Mouse (Mus musculus) forebrain, embryonic 13.5 days (tissue): ENCODE data around the gene Ino80d. TPM values are rescaled to one million over a fixed set of nuclear protein-coding genes. Genes with fewer than 3 reads are reported as not detected.

Experiments used
- ATAC-seq: fragments of 200-750 bp; cut with Nextera tagmentation; 2 replicates; pipeline ENCODE4 v1.8.0; 2017
- H3K27ac ChIP-seq: fragments of 300-500 bp; sonication (generic); 2 replicates; pipeline ENCODE4 v1.5.1; 2015; ENCODE audit warnings: inconsistent platforms, mild to moderate bottlenecking, moderate library complexity
- H3K27me3 ChIP-seq: fragments of 300-500 bp; sonication (generic); 2 replicates; pipeline ENCODE4 v1.6.1; 2015; ENCODE audit warnings: mild to moderate bottlenecking, inconsistent platforms
- H3K36me3 ChIP-seq: fragments of 300-500 bp; sonication (generic); 2 replicates; pipeline ENCODE4 v1.6.1; 2015; ENCODE audit warnings: mild to moderate bottlenecking, inconsistent platforms; ENCODE audit not compliant: poor library complexity, severe bottlenecking
- H3K4me1 ChIP-seq: fragments of 300-500 bp; sonication (generic); 2 replicates; pipeline ENCODE4 v1.6.1; 2015; ENCODE audit warnings: inconsistent platforms
- H3K4me2 ChIP-seq: fragments of 300-500 bp; sonication (generic); 2 replicates; pipeline ENCODE4 v1.6.1; 2015; ENCODE audit warnings: inconsistent platforms, mild to moderate bottlenecking, moderate library complexity
- H3K4me3 ChIP-seq: fragments of 300-500 bp; sonication (generic); 2 replicates; pipeline ENCODE4 v1.5.1; 2015; ENCODE audit warnings: mild to moderate bottlenecking, inconsistent platforms
- H3K9ac ChIP-seq: fragments of 300-500 bp; sonication (generic); 2 replicates; pipeline ENCODE4 v1.6.1; 2015; ENCODE audit warnings: mild to moderate bottlenecking, inconsistent platforms
- H3K9me3 ChIP-seq: fragments of 300-500 bp; sonication (generic); replicated peaks from 2 replicates; pipeline ENCODE4 v1.6.1; 2016; ENCODE audit warnings: inconsistent platforms
- WGBS: fragments of 180-500 bp; shearing (Covaris S2); methylation state at CpG from one replicate; pipeline ENCODE4 v1.1.7; 2015; 5-methylcytosine and 5-hydroxymethylcytosine counted together
- polyA plus RNA-seq: library from polyadenylated mRNA; unstranded; fragments of >200 nt; fragmentation: Nextera tagmentation; extraction: Ambion mirVana; gene quantifications from 2 replicates; pipeline ENCODE4 v1.2.1, GENCODE M21; 2015

Ino80d gene
- polyA plus RNA-seq, 1 experiment from 2014 or later = 10.0 TPM

GRCm38 (mm10) chr1:62964291-62964690 lies 150.2 kb downstream of the Ino80d start:
- Histone ChIP-seq H3K4me3 (no peak overlapping the region), H3K9ac (no peak overlapping the region), H3K27me3 (peaks cover 12% of the 10 kb centered on the region; the same call in 1 of the 2 replicates), H3K27ac (no peak overlapping the region), H3K9me3 (no peaks in the 10 kb centered on the region), H3K4me1 (peaks cover 9% of the 10 kb centered on the region), H3K4me2 (no peak overlapping the region), H3K36me3 (no peaks in the 10 kb centered on the region)
- WGBS = 14% methylated on average over 6 of the region's 6 CpGs
- ATAC-seq = peak; percentile 94

DNA sequence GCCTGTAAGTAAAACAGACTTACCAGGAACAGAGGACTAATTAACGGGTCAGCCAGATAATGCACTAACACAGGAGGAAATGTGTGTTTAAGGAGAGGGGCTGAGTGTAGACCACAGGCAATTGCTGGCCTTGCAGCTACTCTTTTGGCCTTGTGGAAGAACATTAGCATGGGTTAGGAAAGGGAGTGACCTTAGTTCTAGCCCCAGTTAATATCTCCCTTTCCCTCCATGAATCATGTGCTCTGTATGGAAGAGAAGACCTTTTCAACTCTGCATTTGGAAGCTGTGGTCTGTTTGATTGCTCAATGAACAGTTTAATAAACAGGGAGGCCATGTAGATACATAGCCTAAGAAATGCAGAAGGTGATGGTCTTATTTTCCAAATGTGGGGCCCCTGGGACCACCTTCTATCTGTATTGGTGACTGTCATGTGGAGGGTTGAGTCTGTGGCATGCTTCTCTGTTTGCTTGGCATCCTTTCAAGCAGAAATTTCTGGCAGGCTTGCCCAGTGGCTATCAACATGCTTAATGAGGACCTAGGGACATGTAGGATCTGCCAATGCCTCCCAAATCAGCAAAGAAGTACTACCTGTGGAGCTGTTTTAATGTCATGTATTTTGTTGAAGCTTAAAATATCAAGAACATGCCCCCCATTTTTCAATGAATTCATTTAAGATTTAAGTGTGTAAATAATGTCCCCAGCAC lies 157.4 kb downstream of the Ino80d start:
- H3K9ac ChIP-seq = no peak overlapping the region
- H3K4me3 ChIP-seq = no peak overlapping the region
- no peak overlapping the region for H3K27ac ChIP-seq
- 38% methylated on average over 1 of the region's 1 CpGs for WGBS
- ATAC-seq = no peak
- H3K27me3 ChIP-seq = peaks cover 31% of the 10 kb centered on the region
- H3K36me3 ChIP-seq = no peaks in the 10 kb centered on the region
- peaks cover 14% of the 10 kb centered on the region for H3K4me1 ChIP-seq
- H3K9me3 ChIP-seq = no peaks in the 10 kb centered on the region
- H3K4me2 ChIP-seq = no peak overlapping the region

DNA sequence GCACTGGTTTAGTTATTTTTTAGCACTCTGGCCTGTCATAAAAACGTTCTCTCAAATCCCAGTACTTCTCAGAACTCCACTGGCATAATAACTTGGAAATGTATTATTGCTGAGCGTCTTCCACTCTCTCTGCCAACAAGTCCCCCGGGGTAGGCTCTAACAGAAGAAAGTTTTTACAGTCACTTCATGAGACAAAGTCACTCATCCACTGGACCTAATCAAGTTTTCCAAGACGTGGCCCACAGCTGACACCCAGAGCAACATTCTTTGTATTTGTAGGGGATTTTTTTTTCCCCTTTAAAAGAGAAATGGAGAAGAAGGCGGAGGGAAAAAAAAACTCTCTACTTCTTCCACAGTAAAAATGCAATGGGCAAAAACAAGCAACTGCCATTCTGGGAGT lies 157.9 kb downstream of the Ino80d start:
- Histone ChIP-seq H3K9me3 (no peaks in the 10 kb centered on the region), H3K27me3 (peaks cover 29% of the 10 kb centered on the region), H3K4me2 (no peak overlapping the region), H3K9ac (no peak overlapping the region), H3K4me3 (no peak overlapping the region), H3K27ac (no peak overlapping the region), H3K4me1 (peaks cover 14% of the 10 kb centered on the region), H3K36me3 (no peaks in the 10 kb centered on the region)
- no peak for ATAC-seq
- WGBS = 63% methylated on average over 5 of the region's 5 CpGs

GRCm38 (mm10) chr1:62955340-62955739 lies 159.1 kb downstream of the Ino80d start:
- H3K27ac ChIP-seq = no peak overlapping the region
- peaks cover 22% of the 10 kb centered on the region for H3K4me1 ChIP-seq
- H3K27me3 ChIP-seq = peaks cover 41% of the 10 kb centered on the region
- no peak overlapping the region for H3K4me3 ChIP-seq
- H3K9me3 ChIP-seq = no peaks in the 10 kb centered on the region
- no peak for ATAC-seq
- no peak overlapping the region for H3K4me2 ChIP-seq
- no peaks in the 10 kb centered on the region for H3K36me3 ChIP-seq
- no peak overlapping the region for H3K9ac ChIP-seq
- WGBS = 2% methylated on average over 6 of the region's 6 CpGs

DNA sequence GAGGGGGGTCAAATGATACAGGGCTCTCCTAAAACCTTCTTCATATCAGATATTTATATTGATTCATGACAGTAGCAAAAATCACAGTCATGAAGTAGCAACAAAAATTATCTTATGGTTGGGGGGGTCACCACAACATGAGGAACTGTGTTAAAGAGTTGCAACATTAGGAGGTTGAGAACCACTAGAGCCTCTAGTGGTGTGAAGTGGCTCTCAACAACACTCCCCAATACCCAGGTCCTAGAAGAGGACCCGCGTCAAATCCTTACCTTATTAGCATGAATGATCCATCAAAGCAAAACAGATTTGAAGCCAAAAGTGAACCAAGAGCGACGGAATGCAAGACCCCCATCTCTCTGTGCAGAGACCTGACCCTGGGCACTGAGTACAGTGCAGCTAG lies 161.4 kb downstream of the Ino80d start:
- no peak for ATAC-seq

GRCm38 (mm10) chr1:62952319-62952718 lies 162.1 kb downstream of the Ino80d start:
- Histone ChIP-seq H3K9me3 (no peaks in the 10 kb centered on the region), H3K36me3 (no peaks in the 10 kb centered on the region), H3K4me2 (no peak overlapping the region), H3K9ac (no peak overlapping the region), H3K27me3 (peaks cover 43% of the 10 kb centered on the region), H3K4me3 (no peak overlapping the region), H3K4me1 (peaks cover 33% of the 10 kb centered on the region), H3K27ac (no peak overlapping the region)
- ATAC-seq = no peak
- WGBS = 92% methylated on average over 3 of the region's 3 CpGs

More for the DNA sequence above, 161.4 kb downstream of the Ino80d start:
- H3K27me3 ChIP-seq = peaks cover 46% of the 10 kb centered on the region
- H3K4me2 ChIP-seq = no peak overlapping the region
- H3K36me3 ChIP-seq = no peaks in the 10 kb centered on the region
- no peak overlapping the region for H3K4me3 ChIP-seq
- 89% methylated on average over 4 of the region's 4 CpGs for WGBS
- H3K9ac ChIP-seq = no peak overlapping the region
- no peak overlapping the region for H3K27ac ChIP-seq
- no peaks in the 10 kb centered on the region for H3K9me3 ChIP-seq
- peaks cover 26% of the 10 kb centered on the region for H3K4me1 ChIP-seq

- ATAC-seq = no peak
- Histone ChIP-seq H3K36me3 (no peaks in the 10 kb centered on the region), H3K4me1 (peaks cover 34% of the 10 kb centered on the region), H3K27me3 (peaks cover 36% of the 10 kb centered on the region), H3K27ac (no peak overlapping the region), H3K9ac (no peak overlapping the region), H3K4me2 (no peak overlapping the region), H3K4me3 (no peak overlapping the region), H3K9me3 (no peaks in the 10 kb centered on the region)
- 71% methylated on average over 7 of the region's 7 CpGs for WGBS
Observed at GRCm38 (mm10) chr1:62951067-62951809, 163.2 kb downstream of the Ino80d start.

DNA sequence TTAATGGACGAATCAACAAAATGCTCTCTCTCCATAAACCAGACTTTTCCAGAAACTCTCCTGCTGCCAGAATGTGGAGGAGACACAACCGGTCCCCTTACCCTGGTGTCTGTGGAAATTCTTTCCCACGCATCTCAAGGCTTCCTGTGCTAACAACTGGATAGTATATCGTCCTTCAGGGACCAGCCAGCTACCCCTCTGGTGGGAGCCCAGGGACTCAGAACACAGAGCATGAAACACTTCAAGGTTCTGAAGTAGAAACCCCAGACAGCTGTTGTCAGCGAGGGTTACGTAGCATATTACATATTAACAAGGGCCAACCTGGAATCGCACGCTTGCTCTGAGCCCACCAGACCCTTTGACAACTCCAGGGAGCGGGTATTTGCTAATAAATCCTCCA lies 163.9 kb downstream of the Ino80d start:
- WGBS = 87% methylated on average over 9 of the region's 9 CpGs

GRCm38 (mm10) chr1:62947807-62948206 lies 166.7 kb downstream of the Ino80d start:
- Histone ChIP-seq H3K36me3 (no peaks in the 10 kb centered on the region), H3K27me3 (peaks cover 23% of the 10 kb centered on the region), H3K27ac (no peak overlapping the region), H3K9ac (no peak overlapping the region), H3K4me2 (no peak overlapping the region), H3K4me1 (peaks cover 20% of the 10 kb centered on the region; the same call in 1 of the 2 replicates), H3K4me3 (no peak overlapping the region), H3K9me3 (no peaks in the 10 kb centered on the region)
- no peak for ATAC-seq

More for the DNA sequence above, 163.9 kb downstream of the Ino80d start:
- Histone ChIP-seq H3K27me3 (peaks cover 32% of the 10 kb centered on the region), H3K4me2 (no peak overlapping the region), H3K9ac (no peak overlapping the region), H3K36me3 (no peaks in the 10 kb centered on the region), H3K4me1 (peaks cover 29% of the 10 kb centered on the region), H3K4me3 (no peak overlapping the region), H3K9me3 (no peaks in the 10 kb centered on the region), H3K27ac (no peak overlapping the region)
- no peak for ATAC-seq

DNA sequence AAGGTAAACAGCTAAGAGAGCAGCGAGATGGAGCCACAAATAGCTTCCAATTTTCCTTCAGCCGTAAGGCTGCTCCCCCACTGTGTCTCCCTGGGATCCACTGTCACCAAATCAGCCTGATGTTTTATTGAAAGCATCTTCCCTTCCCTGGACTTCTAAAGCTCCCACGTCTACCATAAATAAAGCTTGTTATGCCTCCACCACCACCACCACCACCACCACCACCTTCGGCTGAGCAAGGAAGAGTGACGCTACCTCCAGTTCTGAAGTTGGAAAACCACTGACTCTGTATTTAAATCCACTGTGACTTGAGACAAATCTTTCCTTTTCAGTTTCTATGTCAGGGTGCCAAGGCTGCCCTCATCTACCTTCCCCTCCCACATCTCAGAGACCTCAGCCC lies 167.5 kb downstream of the Ino80d start:
- no peak overlapping the region for H3K9ac ChIP-seq
- H3K36me3 ChIP-seq = no peaks in the 10 kb centered on the region
- H3K27me3 ChIP-seq = peaks cover 19% of the 10 kb centered on the region
- H3K27ac ChIP-seq = no peak overlapping the region
- no peak overlapping the region for H3K4me2 ChIP-seq
- H3K4me1 ChIP-seq = peaks cover 20% of the 10 kb centered on the region; the same call in 1 of the 2 replicates
- H3K9me3 ChIP-seq = no peaks in the 10 kb centered on the region
- no peak for ATAC-seq
- H3K4me3 ChIP-seq = no peak overlapping the region
- WGBS = 61% methylated on average over 5 of the region's 5 CpGs

- Histone ChIP-seq H3K4me2 (peak overlapping the region; percentile 48), H3K27me3 (peaks cover 64% of the 10 kb centered on the region), H3K27ac (peak overlapping the region; percentile 77), H3K36me3 (no peaks in the 10 kb centered on the region), H3K4me1 (peaks cover 28% of the 10 kb centered on the region), H3K9me3 (no peaks in the 10 kb centered on the region), H3K4me3 (no peak overlapping the region), H3K9ac (no peak overlapping the region)
- 32% methylated on average over 10 of the region's 10 CpGs for WGBS
- peak; percentile 76 for ATAC-seq
Observed at GRCm38 (mm10) chr1:62934752-62935329, 179.6 kb downstream of the Ino80d start.

DNA sequence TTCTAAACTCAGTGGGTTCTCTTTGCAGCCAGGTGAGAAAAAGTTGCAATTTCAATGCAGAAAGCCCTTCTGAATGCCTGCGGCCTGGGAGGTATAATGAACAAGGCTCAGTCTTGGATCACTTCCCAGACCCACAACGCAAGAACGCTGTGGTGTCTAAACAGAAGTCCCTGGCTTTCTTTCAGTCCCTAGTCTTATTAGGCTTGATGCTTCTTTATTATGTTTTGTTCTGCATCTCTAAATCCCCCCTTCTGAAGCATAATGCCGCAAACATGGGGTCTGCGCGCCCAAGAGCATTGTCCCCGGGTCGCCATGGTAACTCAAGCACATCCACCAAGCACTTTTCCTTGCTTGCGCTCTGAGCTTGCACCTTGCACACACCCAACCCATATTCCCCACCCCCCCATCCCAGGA lies 180.4 kb downstream of the Ino80d start:
- 0 out of 2 replicates have a peak overlapping the region, but pooled peaks have one; percentile 0 for H3K4me3 ChIP-seq
- H3K4me2 ChIP-seq = peak overlapping the region; percentile 48
- 5% methylated on average over 9 of the region's 9 CpGs for WGBS
- ATAC-seq = peak; percentile 81
- peak overlapping the region; percentile 77 for H3K27ac ChIP-seq
- H3K9ac ChIP-seq = 0 out of 2 replicates have a peak overlapping the region, but pooled peaks have one; percentile 17
- no peaks in the 10 kb centered on the region for H3K36me3 ChIP-seq
- H3K9me3 ChIP-seq = no peaks in the 10 kb centered on the region
- H3K4me1 ChIP-seq = peaks cover 28% of the 10 kb centered on the region
- peaks cover 65% of the 10 kb centered on the region for H3K27me3 ChIP-seq
